Mouse (Mus musculus) midbrain, embryonic 11.5 days (tissue): ENCODE measurements around the gene Utp14b. TPM values are rescaled to one million over a fixed set of nuclear protein-coding genes. Genes with fewer than 3 reads are reported as not detected.

Source experiments
- ATAC-seq: fragments of 200-750 bp; cut with Nextera tagmentation; 2 replicates; pipeline ENCODE4 v1.8.0; 2017; ENCODE audit warnings: moderate TSS enrichment, moderate library complexity; ENCODE audit not compliant: low FRiP score
- DNase-seq: peaks from one replicate; pipeline ENCODE4 v3.0.0; 2015; ENCODE audit warnings: low spot score; ENCODE audit errors: missing footprints
- H3K27ac ChIP-seq: fragments of 300-500 bp; sonication (generic); 2 replicates; pipeline ENCODE4 v1.5.1; 2014; ENCODE audit warnings: low read depth, low read length
- H3K27me3 ChIP-seq: fragments of 300-500 bp; sonication (generic); 2 replicates; pipeline ENCODE4 v1.6.1; 2014; ENCODE audit warnings: mild to moderate bottlenecking, low read length, moderate library complexity, mixed read lengths; ENCODE audit not compliant: control insufficient read depth, insufficient read depth
- H3K36me3 ChIP-seq: fragments of 300-500 bp; sonication (generic); 2 replicates; pipeline ENCODE4 v1.6.1; 2014; ENCODE audit warnings: mild to moderate bottlenecking, low read length, moderate library complexity, mixed read lengths; ENCODE audit not compliant: control insufficient read depth, insufficient read depth
- H3K4me1 ChIP-seq: fragments of 300-500 bp; sonication (generic); 2 replicates; pipeline ENCODE4 v1.6.1; 2014; ENCODE audit warnings: low read length; ENCODE audit not compliant: control insufficient read depth, insufficient read depth
- H3K4me2 ChIP-seq: fragments of 300-500 bp; sonication (generic); 2 replicates; pipeline ENCODE4 v1.6.1; 2014; ENCODE audit warnings: mild to moderate bottlenecking, moderate library complexity
- H3K4me3 ChIP-seq: fragments of 300-500 bp; sonication (generic); 2 replicates; pipeline ENCODE4 v1.5.1; 2014; ENCODE audit warnings: low read depth, low read length
- H3K9ac ChIP-seq: fragments of 300-500 bp; sonication (generic); 2 replicates; pipeline ENCODE4 v1.6.1; 2014; ENCODE audit warnings: low read length
- H3K9me3 ChIP-seq: fragments of 300-500 bp; sonication (generic); 2 replicates; pipeline ENCODE4 v1.6.1; 2016; ENCODE audit warnings: low read length; ENCODE audit not compliant: control insufficient read depth
- WGBS: fragments of 180-500 bp; shearing (Covaris S2); extraction: QIAGEN DNeasy Blood & Tissue Kit; methylation state at CpG from one replicate; pipeline ENCODE4 v1.1.7; 2014; 5-methylcytosine and 5-hydroxymethylcytosine counted together
- polyA plus RNA-seq: library from polyadenylated mRNA; unstranded; fragments of >200 nt; fragmentation: Nextera tagmentation; extraction: Ambion mirVana; gene quantifications from 2 replicates; pipeline ENCODE4 v1.2.1, GENCODE M21; 2014

Gene Utp14b
- polyA plus RNA-seq, 1 experiment from 2014 or later, result 5.3 TPM

DNA sequence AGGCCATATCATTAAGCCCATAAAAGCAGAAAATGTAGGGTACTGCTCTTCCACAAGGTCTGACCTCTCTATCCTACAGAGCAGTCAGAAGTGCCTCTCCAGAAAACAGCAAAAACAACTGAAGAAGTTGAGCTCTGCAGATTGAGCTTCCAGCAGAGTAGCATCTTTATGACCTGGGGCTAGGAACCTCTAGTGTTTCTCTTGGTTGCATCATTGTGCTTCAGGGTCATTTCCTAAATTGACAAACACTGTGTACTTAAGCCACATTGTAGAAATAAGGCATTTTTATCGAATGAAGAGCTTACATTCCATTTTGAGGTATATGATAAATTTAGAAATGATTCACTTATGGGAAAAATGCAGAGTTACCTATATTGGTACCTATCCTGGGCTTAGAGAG is 8.7 kb downstream of the Utp14b start:
- Histone ChIP-seq H3K36me3 (peaks cover 8% of the 10 kb centered on the region; the same call in 1 of the 2 replicates), H3K4me1 (no peaks in the 10 kb centered on the region), H3K27me3 (no peaks in the 10 kb centered on the region), H3K9ac (no peak overlapping the region), H3K4me2 (no peak overlapping the region), H3K9me3 (no peaks in the 10 kb centered on the region), H3K27ac (no peak overlapping the region), H3K4me3 (no peak overlapping the region)
- DNase-seq (no peak), ATAC-seq (no peak)
- 95% methylated on average over 1 of the region's 1 CpGs for WGBS

DNA sequence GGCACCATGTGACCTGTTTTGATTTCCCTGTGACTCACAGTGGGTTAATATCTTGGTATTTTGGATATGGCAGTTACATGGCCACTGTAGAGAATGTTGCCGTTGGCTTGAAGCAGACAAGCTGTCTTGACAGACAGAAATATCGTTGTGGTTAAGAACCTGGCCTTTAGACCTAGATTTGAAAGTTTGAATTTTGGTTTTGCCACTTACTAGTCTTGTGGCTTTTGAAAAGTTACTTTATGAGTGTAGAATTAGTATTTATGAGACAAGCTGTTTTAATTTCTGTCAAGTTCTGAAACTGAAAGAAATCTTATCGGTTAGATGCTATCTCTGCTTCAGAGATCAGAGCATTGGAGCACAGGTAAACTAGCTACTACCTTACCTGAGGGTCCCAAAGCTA is 24.5 kb downstream of the Utp14b start:
- Histone ChIP-seq H3K9ac (no peak overlapping the region), H3K4me1 (no peaks in the 10 kb centered on the region), H3K4me2 (no peak overlapping the region), H3K9me3 (no peaks in the 10 kb centered on the region), H3K27ac (no peak overlapping the region), H3K27me3 (no peaks in the 10 kb centered on the region), H3K36me3 (no peaks in the 10 kb centered on the region), H3K4me3 (no peak overlapping the region)
- 91% methylated on average over 3 of the region's 3 CpGs for WGBS
- DNase-seq, result no peak
- no peak for ATAC-seq

DNA sequence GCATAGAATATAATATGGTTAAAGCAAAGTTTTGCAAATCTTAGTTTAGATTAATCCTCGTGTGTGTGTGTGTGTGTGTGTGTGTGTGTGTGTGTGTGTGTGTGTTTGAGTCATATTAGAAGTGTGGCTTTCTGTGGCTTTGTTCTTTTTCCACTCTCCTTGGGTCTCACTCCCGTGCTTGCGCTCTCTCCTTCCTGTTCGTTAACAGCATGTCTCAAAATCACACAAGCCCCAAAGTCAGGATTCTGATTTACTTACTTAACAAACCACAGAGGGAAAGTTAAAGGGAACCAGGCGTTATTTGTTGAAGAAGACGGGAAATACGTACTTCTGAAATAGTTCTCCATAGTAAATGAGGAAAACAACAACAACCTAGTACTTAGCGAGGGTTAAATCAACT is 26.3 kb downstream of the Utp14b start:
- Histone ChIP-seq H3K4me2 (no peak overlapping the region), H3K4me3 (no peak overlapping the region), H3K4me1 (no peaks in the 10 kb centered on the region), H3K36me3 (no peaks in the 10 kb centered on the region), H3K27me3 (no peaks in the 10 kb centered on the region), H3K9me3 (no peaks in the 10 kb centered on the region), H3K9ac (no peak overlapping the region), H3K27ac (no peak overlapping the region)
- DNase-seq (no peak), ATAC-seq (no peak)
- 95% methylated on average over 8 of the region's 8 CpGs for WGBS

DNA sequence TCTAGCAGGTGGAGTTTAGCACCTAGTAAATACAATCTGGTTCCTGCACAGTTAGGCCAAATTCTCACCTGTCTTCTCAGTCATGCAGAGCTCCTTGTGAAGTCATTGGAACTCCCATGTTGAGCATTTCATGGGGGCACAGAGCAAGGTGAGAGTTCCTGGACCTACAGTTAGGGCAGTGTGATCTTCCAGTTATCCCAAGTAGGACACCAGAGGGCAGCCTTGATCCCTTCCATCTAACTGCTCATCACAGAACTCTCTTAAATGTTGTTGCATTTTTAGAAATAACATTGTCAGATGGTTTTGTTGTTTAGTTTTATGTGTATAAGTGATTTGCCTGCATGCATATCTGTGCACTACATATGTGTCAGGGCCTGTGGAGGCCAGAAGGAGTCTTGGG is 29.0 kb downstream of the Utp14b start:
- no peak for DNase-seq
- H3K4me1 ChIP-seq, result no peaks in the 10 kb centered on the region
- H3K27ac ChIP-seq, result no peak overlapping the region
- no peaks in the 10 kb centered on the region for H3K9me3 ChIP-seq
- H3K9ac ChIP-seq, result no peak overlapping the region
- no peak overlapping the region for H3K4me2 ChIP-seq
- H3K36me3 ChIP-seq, result peaks cover 4% of the 10 kb centered on the region; the same call in 1 of the 2 replicates
- no peaks in the 10 kb centered on the region for H3K27me3 ChIP-seq
- ATAC-seq, result no peak
- no peak overlapping the region for H3K4me3 ChIP-seq

DNA sequence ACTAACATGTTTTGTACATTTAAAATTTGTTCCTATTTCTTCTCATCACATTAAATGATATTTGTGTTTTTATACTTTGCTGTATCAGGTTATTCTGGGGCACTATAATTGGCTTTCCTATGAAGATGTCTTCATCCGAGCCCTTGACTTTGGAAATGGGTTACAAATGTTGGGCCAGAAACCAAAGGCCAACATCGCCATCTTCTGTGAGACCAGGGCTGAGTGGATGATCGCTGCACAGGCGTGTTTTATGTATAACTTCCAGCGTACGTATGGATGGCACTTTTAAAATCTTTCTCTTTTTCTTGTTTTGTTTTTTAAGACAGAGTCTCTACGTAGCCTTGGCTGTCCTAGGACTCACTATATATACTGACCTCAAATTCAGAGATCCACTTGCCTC is 30.3 kb downstream of the Utp14b start:
- no peak for DNase-seq

DNA sequence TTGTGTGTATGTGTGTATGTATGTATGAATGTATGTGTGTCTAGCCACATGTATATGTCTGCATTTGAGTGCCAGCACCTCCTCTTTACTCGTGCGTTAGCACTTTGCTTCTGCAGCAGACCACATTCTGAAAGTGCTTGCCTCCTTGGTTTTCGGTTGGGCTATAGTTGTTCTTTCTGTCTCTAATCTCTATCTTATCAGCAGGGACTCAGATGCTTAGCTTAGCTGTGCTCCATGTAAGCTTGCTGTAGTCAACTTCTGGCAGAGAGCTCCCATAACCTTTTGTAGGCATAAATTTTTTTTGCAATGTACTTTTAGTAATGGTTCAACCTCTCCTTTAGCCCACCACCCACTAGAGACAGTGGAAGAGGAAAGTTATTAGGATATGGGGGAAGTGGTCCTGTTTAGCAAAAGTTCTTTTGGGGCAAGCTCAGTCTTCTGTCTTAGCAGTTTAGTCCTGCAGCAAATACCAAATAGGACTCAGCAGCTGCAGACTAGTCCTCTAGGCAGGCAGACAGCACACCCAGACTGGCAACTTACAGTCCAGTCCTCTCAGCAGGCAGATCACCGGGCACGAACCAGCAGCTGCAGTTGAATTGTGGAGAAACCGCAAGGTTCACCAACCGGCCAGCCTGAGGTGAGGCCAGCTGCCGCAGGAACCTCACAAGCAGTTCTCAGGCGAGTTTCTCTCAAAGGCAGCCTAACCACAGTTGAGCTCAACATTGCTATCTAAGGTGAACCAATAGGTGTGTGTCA is 36.8 kb downstream of the Utp14b start:
- Histone ChIP-seq H3K4me1 (no peaks in the 10 kb centered on the region), H3K36me3 (peaks cover 17% of the 10 kb centered on the region), H3K4me3 (no peak overlapping the region), H3K27me3 (no peaks in the 10 kb centered on the region), H3K27ac (no peak overlapping the region), H3K4me2 (no peak overlapping the region), H3K9ac (no peak overlapping the region), H3K9me3 (no peaks in the 10 kb centered on the region)
- WGBS, result 90% methylated on average over 9 of the region's 9 CpGs
- no peak for ATAC-seq
- DNase-seq, result no peak

More for the DNA sequence above, 30.3 kb downstream of the Utp14b start:
- no peak for ATAC-seq
- H3K36me3 ChIP-seq, result peaks cover 7% of the 10 kb centered on the region; the same call in 1 of the 2 replicates
- no peak overlapping the region for H3K27ac ChIP-seq
- no peak overlapping the region for H3K4me3 ChIP-seq
- no peak overlapping the region for H3K9ac ChIP-seq
- H3K27me3 ChIP-seq, result no peaks in the 10 kb centered on the region
- WGBS, result 88% methylated on average over 7 of the region's 7 CpGs
- H3K9me3 ChIP-seq, result no peaks in the 10 kb centered on the region
- no peak overlapping the region for H3K4me2 ChIP-seq
- H3K4me1 ChIP-seq, result no peaks in the 10 kb centered on the region

DNA sequence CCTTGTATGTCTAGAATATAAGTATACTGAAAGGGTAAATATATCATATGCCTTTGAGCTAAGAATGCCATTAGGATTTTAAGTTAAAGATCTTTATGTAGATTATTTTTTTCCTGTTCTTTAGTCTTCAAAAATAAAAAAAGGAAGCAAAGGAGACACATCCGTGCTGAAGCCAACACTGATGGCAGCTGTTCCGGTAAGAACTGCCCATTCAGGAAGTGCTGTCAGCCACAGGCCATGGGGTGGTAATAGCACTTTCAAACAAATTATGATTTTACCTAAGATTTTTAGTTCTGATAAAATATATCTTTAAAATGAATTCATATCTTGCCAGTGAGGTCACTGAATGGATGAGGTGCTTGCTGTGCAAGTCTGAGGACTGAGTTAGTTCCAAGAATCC is 38.5 kb downstream of the Utp14b start:
- Histone ChIP-seq H3K9me3 (no peaks in the 10 kb centered on the region), H3K9ac (no peak overlapping the region), H3K4me2 (no peak overlapping the region), H3K27ac (no peak overlapping the region), H3K4me1 (no peaks in the 10 kb centered on the region), H3K27me3 (no peaks in the 10 kb centered on the region), H3K4me3 (no peak overlapping the region), H3K36me3 (peaks cover 16% of the 10 kb centered on the region)
- WGBS, result 96% methylated on average over 2 of the region's 2 CpGs
- no peak for DNase-seq
- no peak for ATAC-seq

DNA sequence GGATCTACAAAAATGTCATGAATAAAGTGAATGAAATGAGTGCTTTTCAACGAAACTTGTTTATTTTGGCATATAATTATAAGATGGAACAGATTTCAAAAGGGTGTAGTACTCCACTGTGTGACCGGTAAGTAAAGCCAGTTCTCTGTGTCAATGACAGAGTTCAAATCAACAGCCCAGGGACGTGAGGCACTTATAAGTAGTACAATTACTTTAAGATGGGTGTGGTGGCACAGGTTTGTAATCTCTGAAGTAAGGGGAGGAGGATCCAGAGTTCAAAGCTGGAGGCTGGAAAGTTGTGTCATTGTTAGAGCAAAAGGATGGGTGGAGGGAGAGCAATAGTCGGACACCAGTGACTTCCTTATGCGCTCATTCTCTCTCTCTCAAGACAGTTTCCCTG is 39.1 kb downstream of the Utp14b start:
- Histone ChIP-seq H3K27ac (no peak overlapping the region), H3K4me1 (no peaks in the 10 kb centered on the region), H3K27me3 (no peaks in the 10 kb centered on the region), H3K4me3 (no peak overlapping the region), H3K9ac (no peak overlapping the region), H3K4me2 (no peak overlapping the region), H3K36me3 (peaks cover 18% of the 10 kb centered on the region), H3K9me3 (no peaks in the 10 kb centered on the region)
- DNase-seq, result no peak
- 89% methylated on average over 5 of the region's 5 CpGs for WGBS
- no peak for ATAC-seq

DNA sequence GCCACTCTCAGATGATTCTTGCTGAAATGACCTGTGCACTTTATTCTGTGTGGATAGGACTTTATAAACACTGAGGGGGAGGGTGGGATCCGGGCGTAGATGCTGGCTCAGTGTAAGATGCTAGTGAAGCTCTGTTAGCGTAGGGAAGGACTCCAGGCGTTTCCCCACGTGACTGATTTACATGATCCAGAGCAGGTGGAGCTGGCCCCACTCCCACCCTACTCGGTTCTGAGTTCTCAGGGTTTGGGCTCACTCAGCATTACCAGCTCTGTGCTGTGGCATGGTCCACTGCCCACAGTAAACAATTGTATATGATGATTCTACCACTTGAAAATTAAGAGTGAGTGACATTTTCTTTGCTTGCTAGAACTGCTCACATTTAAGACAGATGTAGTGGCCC is 40.3 kb downstream of the Utp14b start:
- Histone ChIP-seq H3K9me3 (no peaks in the 10 kb centered on the region), H3K36me3 (peaks cover 16% of the 10 kb centered on the region), H3K4me2 (no peak overlapping the region), H3K4me3 (no peak overlapping the region), H3K27ac (no peak overlapping the region), H3K9ac (no peak overlapping the region), H3K27me3 (no peaks in the 10 kb centered on the region), H3K4me1 (no peaks in the 10 kb centered on the region)
- no peak for DNase-seq
- WGBS, result 84% methylated on average over 6 of the region's 6 CpGs
- ATAC-seq, result no peak
